Mouse (Mus musculus) megakaryocyte, adult 5-6 weeks (primary cell): ENCODE measurements at regions not wholly inside any gene's neighbourhood (a gene's known extent, or its start where the extent isn't known, plus 50 kb on each side); places are given as distances from the start of the nearest gene placed in this dataset.
A peak's percentile ranks its signal among the peaks of the same experiment; 100 is the strongest.

Experiments used
- ATAC-seq: 2 replicates; pipeline ENCODE4 v1.8.0; 2016; ENCODE audit warnings: mild to moderate bottlenecking, inconsistent platforms; ENCODE audit not compliant: poor library complexity, severe bottlenecking

DNA sequence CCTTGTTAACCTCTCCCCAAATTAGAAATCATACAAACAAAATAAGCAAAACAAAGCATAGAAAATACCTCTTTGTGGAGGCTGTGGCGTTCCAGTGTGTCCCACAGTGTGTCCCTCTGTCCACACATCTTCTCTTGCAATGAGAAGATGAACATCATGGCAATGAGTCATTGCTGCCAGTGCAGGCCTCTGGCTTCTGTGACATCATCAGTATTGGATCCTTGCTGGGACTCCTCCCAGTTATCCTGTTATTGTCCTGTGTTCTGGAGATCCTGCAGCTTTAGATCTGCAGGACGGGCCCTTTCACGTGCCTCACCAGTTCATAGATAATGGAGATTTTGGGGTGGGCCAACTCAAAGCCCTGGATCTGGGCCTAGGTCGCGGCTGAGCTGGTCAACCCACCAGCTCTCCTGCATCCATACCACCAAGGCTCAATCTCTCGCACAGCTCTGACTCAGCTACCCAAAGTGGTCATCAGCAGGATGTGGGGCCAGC lies 80.9 kb downstream of the Tmem212 start:
- ATAC-seq, result no peak

DNA sequence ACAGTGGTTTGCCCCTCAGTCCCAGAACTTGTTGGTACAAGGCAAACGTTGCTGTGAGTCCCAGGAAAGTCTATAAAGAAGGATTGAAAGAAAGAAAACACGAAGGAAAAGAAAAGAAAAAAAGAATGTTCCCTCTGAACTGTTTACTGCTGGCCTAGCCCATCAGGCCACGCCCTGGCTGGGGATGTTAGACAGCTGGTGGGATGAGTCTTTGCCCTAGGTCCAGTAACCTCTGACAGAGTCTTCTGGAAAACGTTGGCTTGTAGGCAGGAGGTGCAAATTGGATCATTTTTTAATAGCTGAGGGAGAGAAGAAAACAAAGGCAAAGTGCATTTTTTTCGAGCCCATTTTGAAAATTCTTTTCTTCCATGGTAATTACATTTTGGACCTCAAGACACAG lies 91.9 kb downstream of the Tmem212 start:
- no peak for ATAC-seq

GRCm38 (mm10) chr3:27791633-27791951 lies 80.5 kb upstream of the Fndc3b start:
- ATAC-seq, result peak; percentile 84

DNA sequence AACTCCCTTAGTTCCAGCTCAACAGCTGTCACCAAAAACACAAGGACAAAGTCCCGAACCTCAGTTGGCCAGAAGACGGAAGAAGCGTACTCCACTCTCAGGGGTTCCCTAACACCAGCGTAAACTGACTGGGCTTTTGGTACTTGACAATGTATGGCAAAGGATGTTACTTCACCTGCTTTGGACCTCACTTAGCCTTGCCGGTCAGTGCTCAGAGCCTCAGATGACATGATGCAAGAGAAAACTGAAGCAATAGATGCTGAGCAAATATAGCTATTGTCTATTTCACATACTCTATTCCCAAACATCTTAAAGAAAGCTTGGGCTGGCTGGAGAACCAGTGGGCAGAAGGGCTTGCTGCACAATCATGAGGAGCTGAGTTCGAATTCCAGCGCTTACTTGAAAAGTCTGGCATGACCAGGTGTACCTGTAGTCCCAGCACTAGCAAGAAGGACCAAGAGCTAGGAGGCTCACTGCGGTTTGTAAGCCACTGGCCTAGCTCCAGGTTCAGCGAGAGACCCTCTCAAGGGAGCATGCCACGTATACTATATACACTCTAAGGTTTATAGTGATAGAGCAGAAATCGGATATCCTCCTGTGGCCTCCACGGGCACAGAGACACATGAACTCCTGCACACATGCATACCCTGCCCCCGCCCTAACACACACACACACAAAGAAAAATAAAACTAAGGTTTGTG lies 80.0 kb upstream of the Fndc3b start:
- ATAC-seq, result peak; percentile 66

- ATAC-seq, result no peak
These were observed 72.8 kb upstream of the Fndc3b start for GRCm38 (mm10) chr3:27783926-27784325.

DNA sequence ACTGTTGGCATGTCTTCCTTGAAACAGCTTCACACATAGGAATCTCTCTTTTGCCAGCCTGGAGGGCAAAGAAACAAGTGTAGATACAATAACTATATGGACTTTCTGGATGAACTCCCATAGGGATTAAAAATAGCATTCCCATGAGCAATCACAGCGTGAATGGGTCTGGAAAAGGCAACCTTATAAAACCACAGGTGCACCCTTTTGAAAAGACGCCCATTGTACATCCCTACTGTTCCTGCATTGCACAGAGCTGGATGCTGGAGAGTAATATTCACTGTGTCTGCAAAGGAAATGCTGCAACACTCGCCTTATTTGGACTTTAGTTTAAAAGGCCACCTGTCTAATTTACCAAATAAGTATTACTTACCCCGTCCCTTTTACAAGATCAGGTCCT lies 72.4 kb upstream of the Fndc3b start:
- no peak for ATAC-seq

- ATAC-seq, result no peak
These were observed 71.1 kb upstream of the Fndc3b start for GRCm38 (mm10) chr3:27782056-27782765.

DNA sequence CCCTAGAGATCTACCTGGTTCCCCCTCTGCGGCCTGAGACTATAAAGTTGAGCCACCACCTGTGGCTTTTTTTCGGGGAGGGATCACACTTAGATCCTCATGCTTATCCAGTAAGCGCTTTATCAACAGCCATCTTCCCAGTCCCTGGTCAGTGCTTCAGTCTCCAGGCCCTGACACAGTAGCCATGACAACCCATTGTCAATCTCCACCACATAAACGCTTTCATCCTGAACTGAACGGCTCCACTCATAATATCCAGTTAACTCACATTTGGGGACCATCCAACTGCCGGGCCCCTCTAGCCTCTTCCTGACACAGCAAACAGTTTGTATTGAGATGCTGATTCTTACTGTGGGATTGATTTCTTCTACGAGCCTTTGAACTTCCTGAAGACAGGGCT lies 68.8 kb upstream of the Fndc3b start:
- no peak for ATAC-seq

DNA sequence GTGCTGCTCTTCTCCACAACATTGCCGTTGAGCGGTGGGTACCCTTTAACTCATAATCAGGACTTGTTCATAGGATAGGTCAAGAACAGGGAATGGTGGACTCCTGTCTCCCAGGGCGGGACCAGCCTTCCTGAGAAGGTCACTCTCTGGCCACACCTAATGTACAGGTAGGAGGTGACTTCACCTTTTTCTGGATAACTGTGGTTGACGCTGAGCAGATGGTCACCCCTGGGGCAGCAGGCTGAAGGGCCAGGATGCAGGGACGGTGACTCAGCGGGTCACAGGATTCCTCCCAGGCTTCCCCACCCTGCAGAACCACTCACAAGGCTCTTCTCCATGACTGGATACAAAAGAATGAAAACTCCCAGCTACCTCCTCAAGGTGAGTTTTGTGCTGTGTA lies 66.6 kb upstream of the Fndc3b start:
- ATAC-seq, result no peak

- no peak for ATAC-seq
These were observed 62.1 kb upstream of the Fndc3b start for GRCm38 (mm10) chr3:27773176-27773575.

DNA sequence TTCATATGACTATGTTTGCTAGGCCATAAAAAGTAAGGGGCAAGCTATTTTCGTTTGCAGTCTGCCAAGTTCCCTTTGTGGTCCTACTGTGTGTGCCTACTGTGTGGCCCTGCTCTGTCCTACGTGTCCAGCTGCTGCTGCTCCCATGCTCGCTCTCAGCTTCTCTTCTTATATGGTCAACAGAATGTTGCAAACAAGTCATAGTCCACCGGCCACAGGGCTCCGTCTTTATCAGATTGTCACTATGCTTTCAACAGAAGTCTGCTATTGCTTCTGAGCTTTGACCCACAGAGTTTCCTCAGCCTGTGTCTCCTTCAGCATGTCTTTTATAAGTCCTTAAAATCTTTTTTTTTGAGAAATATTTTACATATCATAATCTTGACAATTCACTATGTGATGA lies 58.3 kb upstream of the Fndc3b start:
- no peak for ATAC-seq

- ATAC-seq, result no peak
These were observed 56.1 kb upstream of the Fndc3b start for GRCm38 (mm10) chr3:27767188-27767587.

DNA sequence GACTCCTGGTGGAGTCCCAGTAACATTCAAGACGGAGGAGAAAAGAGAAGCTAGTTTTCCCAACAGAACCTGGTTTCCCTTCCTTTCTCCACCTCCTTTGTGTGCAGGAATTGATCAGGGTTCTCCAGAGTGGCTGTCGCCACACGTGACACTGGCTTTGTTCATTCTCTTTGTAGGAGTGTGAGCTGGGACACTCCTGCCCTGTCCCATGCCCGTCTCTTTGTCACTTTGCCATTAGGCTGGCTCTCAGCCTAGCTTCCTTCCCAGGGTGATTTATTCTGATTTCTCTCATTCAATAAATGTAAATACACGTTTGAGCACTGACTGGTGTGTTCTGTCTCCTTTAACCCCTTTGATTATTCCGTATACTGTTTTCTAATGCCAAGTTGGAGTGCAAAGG lies 55.3 kb upstream of the Fndc3b start:
- ATAC-seq, result 0 out of 2 replicates have a peak, but pooled peaks have one; percentile 16

- ATAC-seq, result peak; percentile 97
These were observed 54.8 kb upstream of the Fndc3b start for GRCm38 (mm10) chr3:27765929-27766328.

- ATAC-seq, result no peak
These were observed 53.4 kb upstream of the Fndc3b start for GRCm38 (mm10) chr3:27764556-27764955.

DNA sequence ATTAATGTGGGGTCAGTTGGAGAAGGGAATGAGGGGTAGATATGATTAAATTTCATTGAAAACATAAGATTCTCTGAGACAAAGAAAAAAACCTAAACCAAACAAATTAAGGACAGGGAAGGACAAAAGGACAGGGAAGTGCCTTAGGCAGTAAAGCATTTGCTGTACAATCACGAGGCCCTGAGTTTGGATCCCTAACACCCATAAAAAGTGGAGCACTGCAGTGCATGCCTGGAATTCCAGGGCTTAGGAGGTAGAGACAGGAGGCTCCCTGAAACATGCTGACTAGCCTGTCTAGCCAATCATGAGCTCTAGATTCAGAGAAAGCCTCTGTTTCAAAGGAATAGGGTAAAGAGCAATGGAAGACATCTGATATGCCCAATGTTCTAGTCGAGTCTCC lies 49.9 kb upstream of the Fndc3b start:
- no peak for ATAC-seq
